Mouse (Mus musculus) limb, embryonic 12.5 days (tissue): ENCODE results near the gene Nup214. TPM values are rescaled to one million over a fixed set of nuclear protein-coding genes. Genes with fewer than 3 reads are reported as not detected.

Experiments used
- ATAC-seq: fragments of 200-750 bp; cut with Nextera tagmentation; 2 replicates; pipeline ENCODE4 v1.8.0; 2017; ENCODE audit warnings: low read depth, moderate TSS enrichment; ENCODE audit not compliant: insufficient number of reproducible peaks, insufficient read depth, low FRiP score, low TSS enrichment
- H3K27ac ChIP-seq: fragments of 300-500 bp; sonication (generic); 2 replicates; pipeline ENCODE4 v1.5.1; 2016; ENCODE audit warnings: mild to moderate bottlenecking, moderate library complexity
- H3K27me3 ChIP-seq: fragments of 300-500 bp; sonication (generic); 2 replicates; pipeline ENCODE4 v1.6.1; 2016; ENCODE audit warnings: mild to moderate bottlenecking, moderate library complexity
- H3K36me3 ChIP-seq: fragments of 300-500 bp; sonication (generic); 2 replicates; pipeline ENCODE4 v1.6.1; 2016; ENCODE audit warnings: mild to moderate bottlenecking, moderate library complexity
- H3K4me1 ChIP-seq: fragments of 300-500 bp; sonication (generic); replicated peaks from 2 replicates; pipeline ENCODE4 v1.6.1; 2016
- H3K4me2 ChIP-seq: fragments of 300-500 bp; sonication (generic); 2 replicates; pipeline ENCODE4 v1.6.1; 2016; ENCODE audit warnings: mild to moderate bottlenecking, moderate library complexity
- H3K4me3 ChIP-seq: fragments of 300-500 bp; sonication (generic); replicated peaks from 2 replicates; pipeline ENCODE4 v1.5.1; 2016; ENCODE audit warnings: mild to moderate bottlenecking
- H3K9ac ChIP-seq: fragments of 300-500 bp; sonication (generic); replicated peaks from 2 replicates; pipeline ENCODE4 v1.6.1; 2016; ENCODE audit warnings: mild to moderate bottlenecking, moderate library complexity
- H3K9me3 ChIP-seq: fragments of 300-500 bp; sonication (generic); 2 replicates; pipeline ENCODE4 v1.6.1; 2016; ENCODE audit warnings: mild to moderate bottlenecking, moderate library complexity
- WGBS: fragments of 180-500 bp; shearing (Covaris S2); methylation state at CpG from one replicate; pipeline ENCODE4 v1.1.7; 2016; 5-methylcytosine and 5-hydroxymethylcytosine counted together
- polyA plus RNA-seq: library from polyadenylated mRNA; unstranded; fragments of >200 nt; fragmentation: Nextera tagmentation; extraction: Ambion mirVana; gene quantifications from 2 replicates; pipeline ENCODE4 v1.2.1, GENCODE M21; 2016

The Nup214 gene
- polyA plus RNA-seq, 1 experiment from 2014 or later, result 76.4 TPM

GRCm38 (mm10) chr2:32070747-32071146 lies 96.5 kb downstream of the Nup214 start:
- Histone ChIP-seq H3K4me1 (peaks cover 7% of the 10 kb centered on the region; the same call in 1 of the 2 replicates), H3K4me3 (no peak overlapping the region), H3K27ac (no peak overlapping the region), H3K9me3 (no peaks in the 10 kb centered on the region), H3K4me2 (no peak overlapping the region), H3K36me3 (no peaks in the 10 kb centered on the region), H3K27me3 (peaks cover 9% of the 10 kb centered on the region; the same call in 1 of the 2 replicates), H3K9ac (no peak overlapping the region)
- no peak for ATAC-seq
- 91% methylated on average over 10 of the region's 10 CpGs for WGBS

GRCm38 (mm10) chr2:32074404-32074803 lies 100.2 kb downstream of the Nup214 start:
- ATAC-seq, result no peak
- no peak overlapping the region for H3K4me3 ChIP-seq
- 62% methylated on average over 8 of the region's 8 CpGs for WGBS
- H3K4me2 ChIP-seq, result no peak overlapping the region
- H3K9me3 ChIP-seq, result no peaks in the 10 kb centered on the region
- H3K27ac ChIP-seq, result no peak overlapping the region
- H3K27me3 ChIP-seq, result no peaks in the 10 kb centered on the region
- no peak overlapping the region for H3K9ac ChIP-seq
- no peaks in the 10 kb centered on the region for H3K36me3 ChIP-seq
- H3K4me1 ChIP-seq, result no peaks in the 10 kb centered on the region

GRCm38 (mm10) chr2:32075368-32075767 lies 101.1 kb downstream of the Nup214 start:
- Histone ChIP-seq H3K27ac (no peak overlapping the region), H3K9me3 (no peaks in the 10 kb centered on the region), H3K4me3 (no peak overlapping the region), H3K9ac (no peak overlapping the region), H3K27me3 (no peaks in the 10 kb centered on the region; the same call in 1 of the 2 replicates), H3K36me3 (no peaks in the 10 kb centered on the region), H3K4me2 (no peak overlapping the region), H3K4me1 (no peaks in the 10 kb centered on the region)
- no peak for ATAC-seq
- 78% methylated on average over 7 of the region's 7 CpGs for WGBS

- Histone ChIP-seq H3K9me3 (no peaks in the 10 kb centered on the region), H3K27me3 (peaks cover 15% of the 10 kb centered on the region), H3K4me3 (no peak overlapping the region), H3K36me3 (no peaks in the 10 kb centered on the region), H3K9ac (no peak overlapping the region), H3K27ac (no peak overlapping the region), H3K4me2 (no peak overlapping the region), H3K4me1 (peaks cover 5% of the 10 kb centered on the region; the same call in 1 of the 2 replicates)
- WGBS, result 79% methylated on average over 10 of the region's 10 CpGs
- ATAC-seq, result no peak
Observed at GRCm38 (mm10) chr2:32077744-32078143, 103.5 kb downstream of the Nup214 start.

- ATAC-seq, result no peak
- H3K4me3 ChIP-seq, result no peak overlapping the region
- H3K4me2 ChIP-seq, result no peak overlapping the region
- H3K9me3 ChIP-seq, result no peaks in the 10 kb centered on the region
- peaks cover 23% of the 10 kb centered on the region for H3K27me3 ChIP-seq
- no peak overlapping the region for H3K9ac ChIP-seq
- H3K27ac ChIP-seq, result no peak overlapping the region
- H3K36me3 ChIP-seq, result no peaks in the 10 kb centered on the region
- peaks cover 11% of the 10 kb centered on the region for H3K4me1 ChIP-seq
- WGBS, result 43% methylated on average over 8 of the region's 8 CpGs
Observed at GRCm38 (mm10) chr2:32078522-32078921, 104.3 kb downstream of the Nup214 start.

GRCm38 (mm10) chr2:32079191-32079725 lies 105.0 kb downstream of the Nup214 start:
- Histone ChIP-seq H3K36me3 (no peaks in the 10 kb centered on the region), H3K9me3 (no peaks in the 10 kb centered on the region), H3K27ac (no peak overlapping the region), H3K4me2 (no peak overlapping the region), H3K27me3 (peaks cover 30% of the 10 kb centered on the region), H3K9ac (no peak overlapping the region), H3K4me3 (no peak overlapping the region), H3K4me1 (peaks cover 19% of the 10 kb centered on the region)
- ATAC-seq, result no peak
- WGBS, result 92% methylated on average over 14 of the region's 14 CpGs

GRCm38 (mm10) chr2:32080681-32081080 lies 106.4 kb downstream of the Nup214 start:
- H3K9me3 ChIP-seq, result no peaks in the 10 kb centered on the region
- no peak overlapping the region for H3K4me3 ChIP-seq
- no peaks in the 10 kb centered on the region for H3K36me3 ChIP-seq
- H3K4me2 ChIP-seq, result no peak overlapping the region
- no peak overlapping the region for H3K9ac ChIP-seq
- 92% methylated on average over 3 of the region's 3 CpGs for WGBS
- ATAC-seq, result no peak
- peaks cover 44% of the 10 kb centered on the region for H3K27me3 ChIP-seq
- H3K4me1 ChIP-seq, result peaks cover 20% of the 10 kb centered on the region
- H3K27ac ChIP-seq, result no peak overlapping the region

- Histone ChIP-seq H3K36me3 (no peaks in the 10 kb centered on the region), H3K27ac (no peak overlapping the region), H3K27me3 (peaks cover 52% of the 10 kb centered on the region), H3K4me3 (peak overlapping the region; percentile 65), H3K4me1 (peaks cover 20% of the 10 kb centered on the region), H3K4me2 (peak overlapping the region; percentile 99; the same call in 1 of the 2 replicates), H3K9me3 (no peaks in the 10 kb centered on the region), H3K9ac (no peak overlapping the region)
- ATAC-seq, result no peak
- 83% methylated on average over 14 of the region's 14 CpGs for WGBS
Observed at GRCm38 (mm10) chr2:32081296-32081929, 107.2 kb downstream of the Nup214 start.

GRCm38 (mm10) chr2:32082229-32082628 lies 108.0 kb downstream of the Nup214 start:
- H3K9ac ChIP-seq, result peak overlapping the region; percentile 31; the same call in 1 of the 2 replicates
- H3K27me3 ChIP-seq, result peaks cover 60% of the 10 kb centered on the region

GRCm38 (mm10) chr2:32083159-32084011 lies 109.1 kb downstream of the Nup214 start:
- no peaks in the 10 kb centered on the region for H3K9me3 ChIP-seq
- peak overlapping the region; percentile 99 for H3K4me2 ChIP-seq
- H3K4me3 ChIP-seq, result peak overlapping the region; percentile 65
- H3K4me1 ChIP-seq, result peaks cover 25% of the 10 kb centered on the region
- no peaks in the 10 kb centered on the region for H3K36me3 ChIP-seq
- H3K27ac ChIP-seq, result no peak overlapping the region
- ATAC-seq, result no peak
- H3K27me3 ChIP-seq, result peaks cover 71% of the 10 kb centered on the region
- under 1% methylated on average over 91 of the region's 91 CpGs for WGBS
- peak overlapping the region; percentile 62 for H3K9ac ChIP-seq

More at GRCm38 (mm10) chr2:32082229-32082628, 108.0 kb downstream of the Nup214 start:
- no peaks in the 10 kb centered on the region for H3K36me3 ChIP-seq
- no peak for ATAC-seq
- peaks cover 20% of the 10 kb centered on the region for H3K4me1 ChIP-seq
- no peaks in the 10 kb centered on the region for H3K9me3 ChIP-seq
- peak overlapping the region; percentile 99 for H3K4me2 ChIP-seq
- 10% methylated on average over 2 of the region's 2 CpGs for WGBS
- H3K27ac ChIP-seq, result no peak overlapping the region
- peak overlapping the region; percentile 65 for H3K4me3 ChIP-seq
